Mouse (Mus musculus) brain, embryonic 14.5 days (tissue): ENCODE data around the gene Appl1.

Experiments used
- CTCF ChIP-seq: fragments of 200-500 bp; IDR thresholded peaks from 2 replicates; pipeline ENCODE4 v1.5.1; 2012; ENCODE audit warnings: inconsistent platforms, mild to moderate bottlenecking, moderate library complexity, borderline replicate concordance; ENCODE audit not compliant: insufficient read depth, insufficient read length; ENCODE audit errors: extremely low read depth
- POLR2A ChIP-seq: fragments of 200-500 bp; IDR thresholded peaks from 2 replicates; pipeline ENCODE4 v1.6.1; 2012; ENCODE audit warnings: mild to moderate bottlenecking, inconsistent platforms, borderline replicate concordance; ENCODE audit not compliant: poor library complexity, insufficient read depth, insufficient read length, severe bottlenecking; ENCODE audit errors: extremely low read depth

GRCm38 (mm10) chr14:26982150-26982530 is 11.1 kb upstream of the Appl1 start:
- TF ChIP-seq POLR2A, result no peak
- no peak for TF ChIP-seq CTCF
